Mouse (Mus musculus) lung, postnatal 4 days (tissue): ENCODE results near the gene Syt1.

Experiments used
- DNase-seq, 2 experiments: peaks; one replicate each; pipeline ENCODE4 v3.0.0; 2021

The Syt1 gene

DNA sequence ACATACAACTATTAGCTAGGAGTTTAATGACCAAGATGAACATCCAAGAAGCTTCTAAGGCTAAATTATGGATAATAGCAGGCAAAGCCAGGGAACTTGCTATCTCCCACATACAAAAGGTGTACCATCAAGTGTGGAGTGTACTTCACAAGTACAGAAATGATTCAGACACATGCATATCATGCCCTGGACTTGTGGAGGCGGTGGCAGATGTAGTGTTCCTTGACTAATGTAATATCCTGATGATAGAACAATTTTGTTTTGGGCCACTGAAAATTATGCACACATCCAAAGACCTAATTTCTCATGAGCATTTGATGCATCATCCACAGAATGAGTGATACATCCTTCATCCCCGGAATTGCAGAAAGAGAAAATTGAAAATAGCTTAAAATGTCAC is 267.0 kb downstream of the Syt1 start:
- no peak for DNase-seq

DNA sequence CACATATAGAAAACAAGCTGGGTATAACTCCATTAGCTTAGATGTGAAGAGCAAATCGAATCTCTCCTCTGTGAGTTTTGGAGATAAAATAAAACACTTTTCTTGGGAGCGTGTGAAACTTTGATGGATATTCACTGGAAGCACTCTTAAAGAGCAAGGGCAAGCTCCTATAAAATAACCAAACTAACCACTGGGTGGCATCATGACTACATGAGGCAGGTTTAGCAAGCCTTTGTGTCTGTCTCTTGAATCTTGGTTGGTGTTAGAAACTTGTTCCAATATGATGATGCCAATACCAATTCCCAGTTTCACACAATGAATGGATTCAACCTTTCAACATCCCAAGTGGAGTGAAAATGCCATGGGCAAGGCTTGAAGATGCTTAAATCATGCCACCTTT is 276.8 kb downstream of the Syt1 start:
- DNase-seq, result peak in 1 of 2 experiments; percentile 11

GRCm38 (mm10) chr10:108728961-108729360 is 281.8 kb downstream of the Syt1 start:
- no peak for DNase-seq

DNA sequence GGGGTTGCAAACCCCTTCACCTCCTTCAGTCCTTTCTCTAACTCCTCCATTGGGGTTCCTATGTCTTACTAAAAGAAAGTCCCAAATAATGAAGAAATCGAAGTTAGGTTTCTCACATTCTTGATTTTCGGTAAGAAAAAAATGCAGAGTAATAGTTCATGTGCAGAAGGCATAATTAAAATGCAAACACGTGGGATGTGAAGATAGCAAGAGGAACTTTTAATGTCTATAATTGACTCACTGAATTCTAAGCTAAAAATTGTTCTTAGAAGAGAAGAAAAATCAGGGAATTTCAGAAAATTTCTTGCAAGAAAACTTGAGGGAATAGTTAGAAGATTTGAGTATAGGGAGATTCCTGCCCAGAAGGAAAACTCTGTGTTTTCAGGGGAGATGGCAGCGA is 284.4 kb downstream of the Syt1 start:
- no peak for DNase-seq

GRCm38 (mm10) chr10:108724878-108725277 is 285.9 kb downstream of the Syt1 start:
- no peak for DNase-seq

DNA sequence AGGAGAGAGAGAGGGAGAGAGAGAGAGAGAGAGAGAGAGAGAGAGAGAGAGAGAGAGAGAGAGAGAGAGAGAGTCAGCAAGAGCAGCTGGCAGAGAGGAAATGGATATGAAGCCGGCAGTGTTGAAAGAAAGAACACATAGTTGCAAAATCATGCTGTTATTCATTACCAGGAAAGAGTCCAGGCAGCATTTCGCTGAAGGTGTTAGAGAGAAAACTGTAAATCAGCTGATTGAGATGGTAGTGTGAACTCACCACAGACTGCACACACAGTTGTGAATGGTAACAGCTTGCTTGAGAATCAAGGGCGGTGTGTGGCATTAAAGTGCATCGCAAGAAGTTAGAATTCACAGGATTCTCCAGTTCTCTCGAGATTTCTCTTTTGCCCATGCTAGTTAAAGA is 300.3 kb downstream of the Syt1 start:
- DNase-seq, result no peak

- no peak for DNase-seq
Measured at GRCm38 (mm10) chr10:108705658-108706057, 305.1 kb downstream of the Syt1 start.

GRCm38 (mm10) chr10:108701361-108702128 is 309.2 kb downstream of the Syt1 start:
- no peak for DNase-seq

DNA sequence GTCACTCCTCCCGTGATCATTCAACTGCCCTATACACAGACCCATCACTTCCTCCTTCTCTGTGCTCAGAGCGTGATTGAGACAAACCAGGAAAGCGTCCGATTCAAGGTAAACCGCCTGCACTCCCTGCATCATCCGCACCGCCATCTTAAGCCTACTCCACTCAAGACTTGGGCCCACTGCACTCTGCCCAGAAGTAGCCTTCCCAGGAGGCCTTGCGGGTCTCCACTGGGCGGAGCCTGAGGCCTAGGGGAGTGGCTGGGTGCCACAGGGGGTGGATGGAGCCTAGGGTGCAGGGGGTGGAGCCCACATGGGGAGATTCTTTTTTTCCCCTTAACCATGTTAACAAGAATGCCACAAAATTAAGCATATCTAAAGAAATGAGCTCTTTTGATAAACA is 310.8 kb downstream of the Syt1 start, which contains the start of gene Gm5136:
TSS of gene Gm5136 (minus strand) at position 215 of the 400 bp plus-strand sequence.
- DNase-seq, result no peak

DNA sequence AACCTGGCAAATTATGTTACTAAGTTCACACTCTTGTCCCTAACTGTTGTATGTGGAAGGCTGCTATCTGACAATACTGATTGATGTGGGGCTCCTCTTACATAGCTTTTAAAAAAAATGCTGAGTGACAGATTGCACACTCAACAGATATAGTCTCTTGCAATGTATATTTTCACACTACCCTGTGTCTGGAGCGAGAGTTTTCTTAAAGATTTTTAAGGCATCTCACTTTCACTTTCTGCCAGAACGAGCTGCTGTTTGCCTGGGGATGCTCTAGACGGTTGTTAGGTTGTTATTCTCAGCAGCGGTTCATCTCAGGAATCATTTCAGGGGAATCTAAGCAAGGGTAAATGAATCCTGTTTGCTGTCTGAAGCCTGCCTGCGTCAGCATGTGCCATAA is 313.7 kb downstream of the Syt1 start:
- no peak for DNase-seq

DNA sequence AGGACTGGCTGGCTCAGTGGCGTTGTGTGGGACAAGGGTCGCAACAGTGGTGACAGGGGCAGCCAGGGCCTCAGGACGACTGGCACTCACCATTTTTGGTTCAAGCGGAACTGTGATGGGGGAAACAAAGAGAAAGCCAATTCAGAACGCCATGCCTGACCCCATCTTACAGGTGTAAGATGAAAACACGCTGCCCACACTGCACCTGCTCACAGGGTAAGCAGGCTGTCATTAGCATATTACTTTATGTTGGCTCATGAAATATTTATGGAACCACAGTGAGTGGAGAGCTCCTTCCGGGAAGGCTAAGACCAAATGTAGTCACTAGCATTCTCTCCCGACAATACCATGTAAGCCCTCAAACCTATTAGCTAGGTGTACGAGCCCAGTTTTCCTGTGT is 319.8 kb downstream of the Syt1 start:
- no peak for DNase-seq

GRCm38 (mm10) chr10:108686696-108687095 is 324.1 kb downstream of the Syt1 start:
- no peak for DNase-seq

DNA sequence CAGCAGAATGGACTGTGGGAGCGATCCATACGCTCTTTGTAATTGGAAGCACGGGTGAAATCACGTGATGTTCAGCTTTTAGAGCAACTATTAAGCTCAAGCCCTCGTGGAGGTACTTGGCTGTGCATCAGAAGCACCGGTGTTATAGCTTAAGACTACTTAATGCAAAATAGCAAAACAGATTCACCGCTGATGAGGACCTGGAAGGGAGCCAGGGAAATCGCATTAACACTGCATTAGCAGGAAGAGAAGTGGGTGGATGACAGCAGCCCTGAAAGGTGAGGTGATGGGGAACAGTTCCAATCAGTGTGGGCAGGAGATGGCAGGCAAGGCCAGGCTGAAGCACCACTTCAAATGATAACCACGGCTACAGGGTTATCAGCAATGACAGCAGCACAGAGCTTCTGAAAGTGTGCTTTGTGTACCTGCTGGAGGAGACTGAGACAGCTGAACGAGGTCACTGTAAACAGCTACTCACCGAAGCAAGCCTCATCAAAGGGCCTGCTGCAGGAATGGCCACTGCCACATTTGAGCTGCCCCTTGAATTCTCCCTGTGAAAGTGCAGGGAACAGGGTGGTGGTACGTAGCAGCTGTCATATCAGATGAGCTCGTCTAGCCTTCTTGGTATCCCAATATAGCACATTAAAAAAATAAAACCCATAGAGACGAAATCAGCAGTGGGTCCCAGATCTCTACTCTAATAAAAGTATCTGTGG is 330.9 kb downstream of the Syt1 start:
- DNase-seq, result no peak

GRCm38 (mm10) chr10:108677053-108677452 is 333.7 kb downstream of the Syt1 start:
- no peak for DNase-seq

GRCm38 (mm10) chr10:108668944-108669343 is 341.8 kb downstream of the Syt1 start:
- no peak for DNase-seq

GRCm38 (mm10) chr10:108660295-108660694 is 350.5 kb downstream of the Syt1 start:
- no peak for DNase-seq

DNA sequence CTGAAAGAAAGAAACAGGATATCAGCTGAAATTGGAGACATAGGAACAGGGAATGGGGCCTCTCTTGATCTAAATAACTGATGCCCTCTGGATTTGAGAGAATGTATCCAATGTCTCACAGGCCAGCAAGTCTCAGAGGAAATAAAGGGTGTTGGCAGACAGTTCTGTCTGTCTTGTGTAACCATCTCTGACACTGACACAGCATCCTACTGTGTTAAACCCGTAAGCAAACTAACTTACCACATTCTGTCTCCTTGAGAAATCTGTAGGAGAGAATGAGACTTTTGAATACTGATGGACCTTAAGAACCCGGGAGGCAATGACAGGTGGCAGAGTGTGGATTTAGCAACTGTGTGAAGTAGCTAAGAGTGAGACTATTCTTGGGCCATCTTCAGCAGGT is 352.5 kb downstream of the Syt1 start:
- no peak for DNase-seq

DNA sequence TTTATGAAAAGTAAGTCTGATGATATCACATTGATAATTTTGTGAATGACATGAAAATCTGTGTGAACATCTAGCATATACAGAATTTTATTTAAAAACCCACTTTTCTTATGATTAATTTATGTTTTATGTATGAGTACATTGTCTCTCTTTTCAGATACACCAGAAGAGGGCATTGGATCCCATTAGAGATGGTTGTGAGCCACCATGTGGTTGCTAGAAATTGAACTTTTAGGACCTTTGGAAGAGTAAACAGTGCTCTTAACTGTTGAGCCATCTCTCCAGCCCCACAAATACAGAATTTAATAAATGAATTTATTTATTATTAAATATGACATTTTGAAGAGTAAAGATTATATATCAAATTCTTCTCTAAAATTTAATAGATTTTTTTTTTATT is 353.1 kb downstream of the Syt1 start:
- no peak for DNase-seq

- DNase-seq, result no peak
Measured at GRCm38 (mm10) chr10:108656898-108657297, 353.9 kb downstream of the Syt1 start.

DNA sequence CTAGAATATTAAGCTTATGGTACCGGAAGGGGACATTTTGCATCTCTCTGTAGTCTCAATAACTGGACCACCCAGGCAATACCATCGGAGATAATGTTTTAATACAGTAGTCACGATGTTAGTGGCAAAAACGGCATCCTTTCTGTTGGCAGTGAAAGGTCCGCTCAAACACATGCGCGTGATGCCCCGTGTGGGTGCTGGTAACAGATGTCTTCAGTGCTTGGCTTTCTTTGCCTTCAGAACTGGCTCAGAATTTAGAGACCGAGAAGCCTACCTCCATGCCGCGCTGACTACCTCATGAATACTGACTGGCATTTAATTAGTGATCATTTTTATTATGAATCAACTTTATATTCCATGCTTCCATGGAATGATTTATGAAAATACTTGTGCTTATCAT is 355.7 kb downstream of the Syt1 start:
- no peak for DNase-seq

- no peak for DNase-seq
Measured at GRCm38 (mm10) chr10:108652831-108653230, 358.0 kb downstream of the Syt1 start.

- DNase-seq, result no peak
Measured at GRCm38 (mm10) chr10:108652066-108652465, 358.7 kb downstream of the Syt1 start.

DNA sequence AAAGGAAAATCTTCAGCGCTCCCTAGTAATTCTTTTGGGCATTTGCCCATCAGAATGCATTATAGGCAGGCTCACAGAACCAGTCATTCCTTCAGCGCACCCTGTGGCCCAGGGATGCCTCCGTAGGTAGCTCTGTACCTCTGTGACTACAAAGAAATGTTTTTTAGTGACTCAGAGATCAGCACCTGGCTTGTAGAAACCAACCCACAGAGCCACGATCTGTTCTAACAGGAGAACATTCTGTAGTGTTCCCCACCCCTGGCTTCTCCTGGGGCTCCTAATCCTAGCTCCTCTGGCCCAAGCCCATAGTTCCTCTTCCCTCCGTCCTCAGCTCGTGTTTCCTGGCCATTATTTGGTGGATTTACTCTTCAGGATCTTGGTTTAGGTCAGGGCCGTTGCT is 361.6 kb downstream of the Syt1 start:
- DNase-seq, result no peak

GRCm38 (mm10) chr10:108643915-108644314 is 366.9 kb downstream of the Syt1 start:
- DNase-seq, result no peak
